Mouse (Mus musculus) large intestine, adult 2 months (tissue): Measurements from ENCODE around the gene Commd1. TPM values are rescaled to one million over a fixed set of nuclear protein-coding genes. Genes with fewer than 3 reads are reported as not detected.

Experiments used
- DNase-seq: peaks from one replicate; pipeline ENCODE4 v3.0.0-alpha.2; 2012; ENCODE audit warnings: low read depth, low spot score
- WGBS: fragments of 180-500 bp; shearing (Covaris S2); methylation state at CpG from one replicate; pipeline ENCODE4 v1.1.7; 2018; 5-methylcytosine and 5-hydroxymethylcytosine counted together
- polyA plus RNA-seq: library from polyadenylated mRNA; depleted of rRNA; stranded (reverse); fragments of >200 nt; gene quantifications from 2 replicates; pipeline ENCODE4 v1.2.3, GENCODE M21; 2012; rRNA removed

Gene Commd1
- polyA plus RNA-seq, 1 experiment: 18.9 TPM

DNA sequence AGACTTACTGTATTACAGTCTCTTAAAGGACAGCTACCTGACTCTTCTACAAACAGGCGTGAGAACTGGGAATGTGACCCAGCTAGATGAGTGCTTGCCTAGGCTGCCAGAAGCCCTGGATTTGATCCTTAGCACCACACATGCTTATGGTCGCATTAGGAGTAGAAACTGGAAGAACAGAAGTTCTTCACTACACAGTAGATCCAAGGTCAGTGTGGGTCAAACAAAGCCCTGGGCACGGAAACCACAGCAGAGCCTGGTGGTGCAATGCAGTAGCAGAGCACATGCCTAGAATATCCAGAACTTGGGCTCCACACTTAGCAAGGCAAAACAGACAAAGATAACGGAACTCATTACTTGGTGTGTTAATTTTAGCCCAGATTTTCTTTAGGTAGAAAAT, 132.1 kb downstream of the Commd1 start:
- no peak for DNase-seq
- WGBS: 68% methylated on average over 4 of the region's 4 CpGs

DNA sequence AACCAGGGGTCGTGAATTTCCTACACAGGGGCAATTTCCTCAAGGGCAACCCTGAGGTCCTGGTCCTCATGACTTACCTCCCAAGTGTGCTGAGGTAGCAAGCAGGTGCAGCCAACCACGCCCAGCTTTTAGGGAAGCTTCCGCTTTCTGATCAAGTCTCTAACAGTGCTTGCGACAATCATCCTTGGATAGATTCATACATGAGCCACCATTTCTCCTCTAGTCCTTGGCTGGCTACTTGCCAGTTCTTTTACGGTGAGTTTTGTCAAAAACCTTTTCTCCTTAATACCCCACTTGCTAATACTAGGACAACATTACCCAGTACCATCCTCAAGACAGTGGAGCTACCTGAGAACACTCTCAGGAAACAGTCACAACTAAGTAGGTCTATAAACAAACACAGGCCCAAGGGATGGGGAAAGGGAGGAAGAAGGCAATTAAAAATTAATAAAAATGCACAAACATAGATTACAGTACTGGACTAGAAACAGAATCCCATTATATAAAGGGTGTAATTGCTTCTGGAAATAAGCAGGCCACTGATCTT, 133.5 kb downstream of the Commd1 start:
- DNase-seq: peak; percentile 33

DNA sequence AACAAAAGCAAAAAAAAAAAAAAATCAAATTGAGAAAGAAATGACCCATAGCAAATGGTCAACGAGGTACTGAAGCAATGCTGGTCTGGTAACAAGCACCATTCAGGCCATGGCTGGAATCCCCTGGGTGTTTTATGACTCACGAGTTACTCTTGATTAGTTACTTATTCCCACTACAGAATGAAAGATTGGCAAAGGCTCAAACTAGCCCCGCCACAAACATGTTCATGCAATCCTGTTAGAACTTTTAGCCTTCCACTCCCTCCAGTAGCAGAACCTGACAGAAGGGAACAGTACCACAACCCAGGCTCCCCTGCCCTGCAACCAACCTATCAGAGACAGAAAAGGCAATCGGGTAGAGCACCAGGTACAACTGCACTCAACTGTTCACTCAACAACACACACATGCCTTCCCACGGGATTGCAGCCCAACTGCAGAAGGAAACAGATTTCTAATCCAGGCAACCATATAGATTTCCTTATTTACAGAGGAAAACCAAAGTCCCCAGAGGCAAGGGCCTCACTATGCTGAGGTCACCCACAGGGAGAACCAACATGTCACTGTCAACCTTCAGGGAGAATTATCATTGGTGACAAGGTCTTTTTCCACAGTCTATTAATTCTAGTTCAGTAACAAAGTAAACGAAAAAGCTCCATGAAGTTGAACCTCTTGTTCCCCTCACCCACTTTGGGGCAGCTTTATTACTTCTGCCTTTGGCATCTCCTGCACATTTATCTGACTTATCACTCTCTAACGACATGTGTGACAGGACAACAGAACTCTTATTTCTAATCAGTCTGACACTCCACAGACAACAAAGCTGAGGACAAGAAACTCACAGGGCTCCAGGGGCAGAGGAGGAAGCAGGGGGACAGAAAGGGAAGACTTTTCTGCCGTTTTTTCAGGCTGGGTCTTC, 134.2 kb downstream of the Commd1 start:
- 12% methylated on average over 8 of the region's 8 CpGs for WGBS
- peak; percentile 44 for DNase-seq

More for the DNA sequence above, 133.5 kb downstream of the Commd1 start:
- 23% methylated on average over 5 of the region's 5 CpGs for WGBS

DNA sequence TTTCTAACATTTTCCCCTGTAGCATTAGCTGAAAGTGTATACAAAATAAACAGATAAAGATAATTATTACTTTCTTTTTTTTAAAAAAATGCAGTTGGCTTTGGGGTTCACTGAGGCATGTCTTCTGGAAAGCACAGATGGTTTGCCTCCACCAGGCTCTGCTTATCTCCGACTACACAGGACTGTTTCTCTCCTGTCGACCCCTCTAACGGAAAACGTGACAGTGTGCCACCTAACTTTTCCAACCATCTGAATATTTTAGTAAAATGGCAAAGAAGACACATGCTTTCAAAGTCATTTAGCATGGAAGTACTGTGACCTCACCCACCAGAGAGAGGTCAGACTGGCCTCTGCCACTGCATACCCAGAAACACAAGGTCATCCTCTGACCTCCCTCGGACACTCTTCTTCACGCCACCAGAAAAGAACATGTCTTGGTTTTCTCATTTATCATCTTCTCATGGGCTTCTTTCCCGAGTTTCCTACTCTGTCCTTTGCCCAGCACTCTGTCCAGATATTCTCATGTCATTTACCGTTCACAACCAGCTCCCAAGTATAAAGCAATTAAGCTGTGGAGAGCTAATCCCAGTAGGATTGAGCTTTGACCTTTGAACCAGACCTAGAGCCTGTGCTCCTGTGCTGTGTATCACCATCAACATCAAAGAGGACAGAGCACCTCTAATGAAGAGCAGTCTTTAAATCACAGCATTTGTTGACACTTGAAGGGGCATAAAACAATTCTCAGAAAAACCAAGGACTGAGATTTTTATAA, 135.0 kb downstream of the Commd1 start:
- 49% methylated on average over 8 of the region's 8 CpGs for WGBS
- peak; percentile 61 for DNase-seq

Other genes starting within 250 kb of the Commd1 start
- 8.8 and 10.4 TPM in 2 replicates for gene B3gnt2, start 121.4 kb downstream of the Commd1 start, polyA plus RNA-seq
- 1.4 and 2.2 TPM in 2 replicates for gene Zrsr1, start 10.4 kb downstream of the Commd1 start, polyA plus RNA-seq
- gene Gm28048, start 292 bp downstream of the Commd1 start, polyA plus RNA-seq: 1.3 and 2.3 TPM in 2 replicates
- gene Cct4, start 8.1 kb upstream of the Commd1 start, polyA plus RNA-seq: 111 and 154 TPM in 2 replicates
- gene Fam161a, start 25.1 kb upstream of the Commd1 start, polyA plus RNA-seq: 0.27 and 0.30 TPM in 2 replicates